Mouse (Mus musculus) embryonic facial prominence, embryonic 15.5 days (tissue): ENCODE results near the gene Rbfox3. TPM values are rescaled to one million over a fixed set of nuclear protein-coding genes. Genes with fewer than 3 reads are reported as not detected.

Experiments used
- ATAC-seq: fragments of 200-750 bp; cut with Nextera tagmentation; 2 replicates; pipeline ENCODE4 v1.8.0; 2017; ENCODE audit warnings: low read depth, moderate TSS enrichment; ENCODE audit not compliant: insufficient number of reproducible peaks, low FRiP score, low TSS enrichment
- H3K27ac ChIP-seq: fragments of 300-500 bp; sonication (generic); replicated peaks from 2 replicates; pipeline ENCODE4 v1.5.1; 2015; ENCODE audit warnings: mild to moderate bottlenecking, inconsistent platforms
- H3K27me3 ChIP-seq: fragments of 300-500 bp; sonication (generic); 2 replicates; pipeline ENCODE4 v1.6.1; 2015; ENCODE audit warnings: inconsistent platforms
- H3K36me3 ChIP-seq: fragments of 300-500 bp; sonication (generic); 2 replicates; pipeline ENCODE4 v1.6.1; 2015; ENCODE audit warnings: mild to moderate bottlenecking, inconsistent platforms
- H3K4me1 ChIP-seq: fragments of 300-500 bp; sonication (generic); 2 replicates; pipeline ENCODE4 v1.6.1; 2015; ENCODE audit warnings: inconsistent platforms
- H3K4me2 ChIP-seq: fragments of 300-500 bp; sonication (generic); replicated peaks from 2 replicates; pipeline ENCODE4 v1.6.1; 2015; ENCODE audit warnings: mild to moderate bottlenecking, inconsistent platforms
- H3K4me3 ChIP-seq: fragments of 300-500 bp; sonication (generic); replicated peaks from 2 replicates; pipeline ENCODE4 v1.5.1; 2015; ENCODE audit warnings: mild to moderate bottlenecking, inconsistent platforms
- H3K9ac ChIP-seq: fragments of 300-500 bp; sonication (generic); 2 replicates; pipeline ENCODE4 v1.6.1; 2015; ENCODE audit warnings: inconsistent platforms
- H3K9me3 ChIP-seq: fragments of 300-500 bp; sonication (generic); replicated peaks from 2 replicates; pipeline ENCODE4 v1.6.1; 2016; ENCODE audit warnings: inconsistent platforms
- WGBS: fragments of 180-500 bp; shearing (Covaris S2); methylation state at CpG from one replicate; pipeline ENCODE4 v1.1.7; 2015; 5-methylcytosine and 5-hydroxymethylcytosine counted together
- polyA plus RNA-seq: library from polyadenylated mRNA; unstranded; fragments of >200 nt; fragmentation: Nextera tagmentation; extraction: Ambion mirVana; gene quantifications from 2 replicates; pipeline ENCODE4 v1.2.1, GENCODE M21; 2015

Gene Rbfox3
- polyA plus RNA-seq, 1 experiment from 2014 or later, result 0.55 TPM

DNA sequence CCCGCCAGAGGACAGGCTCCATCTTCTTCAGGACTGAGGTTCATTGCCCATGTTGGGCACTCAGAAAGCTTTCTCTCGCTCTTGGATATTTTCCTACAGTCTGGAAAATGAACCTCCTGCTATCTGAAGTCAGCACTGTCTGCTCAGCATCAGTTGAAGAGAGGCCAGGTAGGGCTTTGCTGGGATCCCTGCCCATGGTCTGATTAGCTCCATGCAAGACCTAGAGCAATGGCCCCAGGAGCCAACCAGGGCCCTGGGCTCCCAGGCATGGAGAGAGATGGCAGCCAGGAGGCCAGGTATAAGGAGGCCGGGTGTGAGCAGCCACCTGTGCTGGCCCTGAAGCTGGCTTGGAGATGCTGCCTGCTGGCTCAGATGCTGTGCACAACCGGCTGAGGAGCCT is 198.6 kb downstream of the Rbfox3 start:
- H3K27me3 ChIP-seq, result peaks cover 6% of the 10 kb centered on the region; the same call in 1 of the 2 replicates
- H3K27ac ChIP-seq, result no peak overlapping the region
- H3K9ac ChIP-seq, result no peak overlapping the region
- H3K9me3 ChIP-seq, result no peaks in the 10 kb centered on the region
- H3K4me1 ChIP-seq, result no peaks in the 10 kb centered on the region
- no peak overlapping the region for H3K4me2 ChIP-seq
- 69% methylated on average over 4 of the region's 4 CpGs for WGBS
- no peak for ATAC-seq
- no peak overlapping the region for H3K4me3 ChIP-seq
- no peaks in the 10 kb centered on the region for H3K36me3 ChIP-seq

DNA sequence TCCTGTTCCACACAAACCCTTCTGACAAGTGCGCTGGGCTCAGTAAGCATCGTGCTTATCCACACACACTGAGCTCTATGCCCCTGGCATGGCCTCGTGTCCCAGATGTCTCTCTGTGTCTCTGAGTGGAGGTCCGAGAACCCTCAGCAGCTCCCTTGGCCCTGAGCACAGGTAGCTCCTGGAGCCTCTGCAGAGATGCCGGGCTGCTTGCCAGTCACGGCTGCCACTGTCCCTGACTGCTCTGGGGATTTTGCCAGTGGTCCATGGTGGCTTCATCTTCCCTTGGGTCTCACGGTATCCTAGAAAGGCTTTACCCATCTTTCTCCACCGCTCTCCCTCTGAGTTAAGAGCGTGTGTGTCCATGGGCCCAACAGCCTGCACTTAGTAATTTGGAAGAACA is 199.3 kb downstream of the Rbfox3 start:
- H3K4me3 ChIP-seq, result no peak overlapping the region
- H3K27ac ChIP-seq, result no peak overlapping the region

DNA sequence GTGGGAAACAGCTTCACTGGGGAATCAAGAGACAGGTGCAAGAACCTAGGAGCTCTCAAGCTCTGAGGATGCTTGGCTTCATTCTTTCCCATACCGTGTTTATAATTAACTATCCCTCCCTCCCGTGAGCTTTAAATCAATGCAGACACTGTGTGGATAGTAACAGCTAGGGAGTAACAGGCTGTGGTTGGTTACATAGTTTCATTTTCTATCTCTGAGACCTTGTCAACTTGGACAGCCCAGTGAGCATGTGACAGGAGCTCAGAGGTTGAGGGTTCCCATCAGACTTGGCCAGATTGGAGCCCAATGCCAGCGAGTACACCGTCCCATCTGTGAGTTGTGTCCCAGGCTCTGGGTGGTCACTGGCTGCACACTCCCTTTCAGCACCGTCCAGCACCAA is 201.4 kb downstream of the Rbfox3 start:
- no peaks in the 10 kb centered on the region for H3K27me3 ChIP-seq
- no peak for ATAC-seq
- no peaks in the 10 kb centered on the region for H3K36me3 ChIP-seq
- H3K4me2 ChIP-seq, result no peak overlapping the region
- H3K4me1 ChIP-seq, result no peaks in the 10 kb centered on the region
- no peak overlapping the region for H3K27ac ChIP-seq
- H3K4me3 ChIP-seq, result no peak overlapping the region
- no peaks in the 10 kb centered on the region for H3K9me3 ChIP-seq
- no peak overlapping the region for H3K9ac ChIP-seq
- WGBS, result 81% methylated on average over 5 of the region's 5 CpGs

More for the DNA sequence above, 199.3 kb downstream of the Rbfox3 start:
- Histone ChIP-seq H3K36me3 (no peaks in the 10 kb centered on the region), H3K9me3 (no peaks in the 10 kb centered on the region), H3K4me2 (no peak overlapping the region), H3K4me1 (no peaks in the 10 kb centered on the region), H3K27me3 (peaks cover 6% of the 10 kb centered on the region; the same call in 1 of the 2 replicates), H3K9ac (no peak overlapping the region)
- ATAC-seq, result no peak
- WGBS, result 84% methylated on average over 9 of the region's 9 CpGs

DNA sequence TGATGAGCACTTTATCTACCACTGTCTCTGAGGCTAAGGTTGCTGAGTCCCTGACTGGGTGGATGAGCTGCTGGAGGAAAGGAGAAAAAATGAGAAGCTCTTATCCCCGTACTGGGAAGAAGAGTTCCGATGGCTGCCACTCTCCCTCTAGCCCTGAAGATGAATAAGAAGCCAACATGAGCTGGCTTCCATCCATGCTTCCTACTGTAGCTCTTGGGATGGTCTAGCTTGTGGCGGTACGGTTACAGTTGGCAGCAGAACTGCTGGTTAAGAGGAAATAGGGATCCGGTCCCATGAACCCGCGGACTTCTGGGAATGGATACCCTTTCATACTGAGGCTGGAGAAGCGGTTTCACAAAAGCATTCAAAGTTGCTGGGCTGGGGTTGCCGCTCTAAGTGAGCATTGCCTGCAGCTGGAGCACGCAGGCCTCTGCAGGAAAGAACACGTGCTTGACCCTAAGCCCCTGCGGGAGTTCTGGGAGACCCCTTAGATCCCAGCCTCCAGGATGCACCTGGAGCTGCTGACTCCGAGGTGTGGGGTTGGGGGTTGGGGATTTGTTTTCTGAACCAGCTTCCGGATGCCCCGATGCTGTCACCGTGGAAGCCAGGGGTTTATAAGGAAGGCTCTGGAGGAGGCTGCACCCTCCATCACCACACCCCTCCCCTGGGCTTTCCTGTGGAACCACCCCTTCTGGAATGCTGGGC is 215.0 kb downstream of the Rbfox3 start:
- Histone ChIP-seq H3K4me2 (no peak overlapping the region), H3K9me3 (no peaks in the 10 kb centered on the region), H3K9ac (no peak overlapping the region), H3K27me3 (peaks cover 4% of the 10 kb centered on the region), H3K4me3 (no peak overlapping the region), H3K27ac (no peak overlapping the region), H3K4me1 (0 out of 2 replicates have a peak, but pooled peaks cover 10% of the 10 kb centered on the region), H3K36me3 (no peaks in the 10 kb centered on the region)
- 43% methylated on average over 16 of the region's 16 CpGs for WGBS
- ATAC-seq, result no peak

DNA sequence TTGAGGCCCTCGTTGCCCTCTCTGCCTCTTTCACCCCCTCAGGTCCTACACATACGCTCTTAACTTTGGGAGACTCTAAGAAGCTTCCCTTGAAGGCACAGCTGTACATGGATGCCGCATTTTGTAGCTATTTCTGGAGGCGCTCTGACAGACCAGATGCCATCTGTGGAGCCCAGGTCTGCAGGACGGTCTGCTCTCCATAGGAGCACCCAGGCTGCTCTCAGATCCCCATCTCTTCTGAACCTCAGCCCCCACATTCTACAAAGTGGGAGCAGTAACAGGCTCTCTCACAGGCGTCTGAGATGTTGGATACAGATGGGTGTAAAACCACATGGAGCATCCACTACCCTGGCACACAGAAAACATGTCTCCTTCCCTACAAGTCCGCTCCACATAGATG is 218.1 kb downstream of the Rbfox3 start:
- Histone ChIP-seq H3K27me3 (peaks cover 4% of the 10 kb centered on the region), H3K4me1 (0 out of 2 replicates have a peak, but pooled peaks cover 10% of the 10 kb centered on the region), H3K9me3 (no peaks in the 10 kb centered on the region), H3K4me3 (no peak overlapping the region), H3K36me3 (no peaks in the 10 kb centered on the region), H3K27ac (no peak overlapping the region), H3K9ac (no peak overlapping the region), H3K4me2 (no peak overlapping the region)
- ATAC-seq, result no peak
- 83% methylated on average over 7 of the region's 7 CpGs for WGBS

DNA sequence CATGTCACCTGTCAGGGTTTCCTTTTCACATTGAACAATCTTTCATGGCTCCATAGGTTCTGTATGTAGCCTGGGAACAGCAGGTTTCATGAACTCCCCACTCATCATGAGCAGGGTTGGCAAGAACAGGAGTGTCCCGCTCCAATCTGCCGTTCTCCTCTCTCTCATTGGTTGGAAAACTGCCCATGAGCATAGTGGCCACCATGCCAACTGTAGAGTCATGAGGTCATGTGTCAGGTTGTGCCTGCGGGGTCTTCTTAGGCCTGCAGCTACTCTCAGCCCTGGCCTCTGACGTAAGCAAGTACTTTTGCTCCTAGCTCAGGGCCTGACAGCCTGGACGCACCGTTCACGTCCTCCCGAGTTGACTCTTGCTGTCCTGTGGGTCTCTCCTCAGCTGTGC is 221.1 kb downstream of the Rbfox3 start:
- Histone ChIP-seq H3K4me2 (no peak overlapping the region), H3K27ac (no peak overlapping the region), H3K9ac (no peak overlapping the region), H3K27me3 (peaks cover 5% of the 10 kb centered on the region), H3K9me3 (no peaks in the 10 kb centered on the region), H3K4me3 (no peak overlapping the region), H3K36me3 (no peaks in the 10 kb centered on the region), H3K4me1 (no peaks in the 10 kb centered on the region)
- ATAC-seq, result no peak
- 81% methylated on average over 8 of the region's 8 CpGs for whole genome bisulfite sequencing

DNA sequence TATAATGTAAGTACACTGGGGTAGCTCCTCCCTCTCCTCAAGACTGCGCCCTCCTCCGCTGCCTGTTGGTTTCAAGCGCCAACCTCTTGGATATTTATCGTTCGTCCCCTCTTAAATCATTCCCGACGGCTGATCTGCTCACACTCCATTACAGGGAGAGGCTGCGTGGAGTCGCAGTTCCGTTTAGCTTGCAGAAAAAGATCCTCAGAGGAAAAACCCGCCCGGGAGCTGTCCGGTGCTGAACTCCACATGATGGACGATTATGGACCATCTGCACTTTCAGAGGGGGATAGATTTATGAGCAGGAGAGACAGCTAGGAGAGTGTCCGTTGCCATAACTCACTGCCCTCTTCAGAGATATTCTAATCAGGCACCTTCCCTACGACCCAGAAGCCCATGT is 226.0 kb downstream of the Rbfox3 start:
- no peak for ATAC-seq
- Histone ChIP-seq H3K36me3 (no peaks in the 10 kb centered on the region), H3K4me2 (no peak overlapping the region), H3K9me3 (no peaks in the 10 kb centered on the region), H3K27me3 (peaks cover 11% of the 10 kb centered on the region; the same call in 1 of the 2 replicates), H3K27ac (no peak overlapping the region), H3K4me1 (no peaks in the 10 kb centered on the region), H3K9ac (no peak overlapping the region), H3K4me3 (no peak overlapping the region)
- 10% methylated on average over 16 of the region's 16 CpGs for WGBS

DNA sequence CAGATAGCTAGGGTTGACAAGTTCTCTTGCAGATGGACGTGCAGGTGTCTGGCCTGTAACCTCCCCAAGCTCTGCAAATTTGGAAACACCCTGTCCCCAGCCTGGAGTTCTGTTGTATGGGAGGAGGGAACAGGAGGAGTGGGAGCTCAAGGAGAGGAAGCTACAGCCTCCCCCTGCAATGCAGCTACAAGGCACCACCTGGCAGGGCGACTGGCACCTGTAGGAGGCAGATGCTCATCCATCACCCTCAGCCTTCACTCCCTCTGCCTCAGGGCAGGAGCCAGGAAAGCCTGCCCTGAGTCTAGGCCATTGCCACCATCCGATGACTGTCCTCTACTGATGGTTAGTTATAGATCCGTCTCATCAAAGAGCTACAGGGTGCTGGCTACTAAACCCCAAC is 226.7 kb downstream of the Rbfox3 start:
- Histone ChIP-seq H3K4me1 (no peaks in the 10 kb centered on the region), H3K27me3 (peaks cover 14% of the 10 kb centered on the region), H3K4me3 (no peak overlapping the region), H3K9ac (no peak overlapping the region), H3K9me3 (no peaks in the 10 kb centered on the region), H3K27ac (no peak overlapping the region), H3K36me3 (no peaks in the 10 kb centered on the region), H3K4me2 (no peak overlapping the region)
- WGBS, result 70% methylated on average over 4 of the region's 4 CpGs
- no peak for ATAC-seq

DNA sequence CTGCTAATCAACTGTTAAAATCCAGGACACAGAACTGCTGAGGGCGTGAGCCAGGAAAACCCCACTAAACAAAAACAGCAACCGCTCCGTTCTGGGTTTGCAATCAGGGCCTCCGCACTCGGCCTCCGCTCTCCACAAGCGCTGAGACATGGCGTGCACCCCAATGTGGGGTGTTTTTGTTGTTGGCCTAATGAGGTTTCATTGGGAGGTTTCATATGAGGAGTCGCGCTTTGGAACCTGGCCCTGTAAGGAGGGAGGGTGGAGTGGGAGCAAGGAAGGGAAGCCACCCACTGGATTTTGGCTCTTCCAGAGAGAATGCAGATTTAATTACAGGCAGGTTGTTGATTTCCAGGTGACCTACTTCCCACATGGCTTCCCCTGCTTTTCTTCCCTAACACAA is 230.7 kb downstream of the Rbfox3 start:
- H3K27me3 ChIP-seq, result peaks cover 22% of the 10 kb centered on the region

DNA sequence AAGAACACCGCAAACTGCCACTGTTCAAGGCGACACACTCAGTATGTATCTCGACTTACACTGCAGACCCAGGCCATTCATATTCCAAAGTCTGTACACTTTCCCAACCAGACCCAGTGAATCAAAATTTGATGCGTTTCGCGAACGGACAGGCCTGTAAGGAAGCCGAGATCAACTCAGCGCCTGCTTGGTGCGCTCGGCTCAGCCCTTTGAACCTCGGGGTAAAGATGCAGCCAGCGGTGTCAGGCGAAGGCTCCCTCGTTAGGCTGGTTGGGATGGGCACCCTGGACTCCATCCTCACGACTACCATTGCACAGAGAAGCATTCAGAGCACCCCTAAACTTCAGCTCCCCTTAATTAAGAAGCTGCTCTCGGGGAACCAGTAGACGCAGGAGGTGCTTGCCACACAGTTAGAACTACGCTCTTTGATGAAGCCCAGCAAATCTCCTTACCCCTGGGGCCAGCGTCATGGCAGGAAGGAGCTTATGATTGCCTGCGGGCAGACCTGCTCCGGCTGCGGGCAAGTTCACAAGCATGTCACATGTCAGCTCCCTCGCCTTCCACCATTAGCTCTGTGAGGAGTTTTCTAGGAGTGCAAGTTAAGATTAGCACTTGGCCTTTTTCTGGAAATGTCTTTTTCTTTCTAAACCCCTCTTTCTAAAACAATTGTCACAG is 231.5 kb downstream of the Rbfox3 start:
- H3K9me3 ChIP-seq, result no peaks in the 10 kb centered on the region
- H3K4me3 ChIP-seq, result no peak overlapping the region
- 64% methylated on average over 24 of the region's 24 CpGs for WGBS
- no peak overlapping the region for H3K9ac ChIP-seq
- no peaks in the 10 kb centered on the region for H3K36me3 ChIP-seq
- no peak overlapping the region for H3K4me2 ChIP-seq
- H3K27me3 ChIP-seq, result peaks cover 17% of the 10 kb centered on the region
- H3K4me1 ChIP-seq, result no peaks in the 10 kb centered on the region
- no peak for ATAC-seq
- H3K27ac ChIP-seq, result no peak overlapping the region

More for the DNA sequence above, 230.7 kb downstream of the Rbfox3 start:
- WGBS, result 77% methylated on average over 10 of the region's 10 CpGs
- Histone ChIP-seq H3K4me2 (no peak overlapping the region), H3K4me3 (no peak overlapping the region), H3K9ac (no peak overlapping the region), H3K27ac (no peak overlapping the region), H3K9me3 (no peaks in the 10 kb centered on the region), H3K36me3 (no peaks in the 10 kb centered on the region), H3K4me1 (no peaks in the 10 kb centered on the region)
- ATAC-seq, result no peak

DNA sequence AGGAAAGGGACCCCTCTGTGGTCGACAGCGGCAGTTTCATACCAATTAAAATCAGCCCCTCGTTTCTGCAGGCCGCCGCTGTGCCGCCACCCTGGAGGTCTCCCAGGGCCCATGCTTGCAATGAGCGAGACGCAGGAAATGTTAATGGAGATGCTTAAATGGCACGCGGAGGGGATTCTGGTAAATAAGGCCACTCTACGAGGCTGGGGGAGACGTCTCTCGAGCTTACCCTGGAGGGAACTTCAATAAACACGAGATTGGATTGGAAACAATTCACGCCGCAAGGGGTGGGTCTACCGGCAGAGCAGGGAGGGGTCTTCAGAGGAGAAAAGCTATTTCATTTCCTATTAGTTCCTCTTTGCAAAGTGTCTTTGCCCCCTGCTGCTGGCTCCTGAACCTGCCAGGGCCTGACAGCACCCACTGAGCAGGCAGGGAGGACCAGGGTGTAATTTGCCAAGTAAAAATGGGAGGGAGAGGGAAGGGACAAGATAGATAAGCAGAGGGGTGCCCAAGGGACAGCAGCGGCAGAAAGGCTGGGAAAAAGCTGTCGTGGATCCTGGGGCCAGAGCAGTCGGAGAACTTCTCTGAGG is 232.8 kb downstream of the Rbfox3 start:
- no peak for ATAC-seq
- H3K27me3 ChIP-seq, result peaks cover 14% of the 10 kb centered on the region

More for the DNA sequence above, 232.8 kb downstream of the Rbfox3 start:
- Histone ChIP-seq H3K4me1 (no peaks in the 10 kb centered on the region), H3K27ac (no peak overlapping the region), H3K4me3 (no peak overlapping the region), H3K4me2 (no peak overlapping the region), H3K9me3 (no peaks in the 10 kb centered on the region), H3K36me3 (no peaks in the 10 kb centered on the region), H3K9ac (no peak overlapping the region)
- 23% methylated on average over 20 of the region's 20 CpGs for WGBS
